Mouse (Mus musculus) limb, embryonic 12.5 days (tissue): ENCODE data around the gene Ccdc71l. TPM values are rescaled to one million over a fixed set of nuclear protein-coding genes. Genes with fewer than 3 reads are reported as not detected.

ENCODE experiments used
- ATAC-seq: fragments of 200-750 bp; cut with Nextera tagmentation; 2 replicates; pipeline ENCODE4 v1.8.0; 2017; ENCODE audit warnings: low read depth, moderate TSS enrichment; ENCODE audit not compliant: insufficient number of reproducible peaks, insufficient read depth, low FRiP score, low TSS enrichment
- H3K27ac ChIP-seq: fragments of 300-500 bp; sonication (generic); 2 replicates; pipeline ENCODE4 v1.5.1; 2016; ENCODE audit warnings: mild to moderate bottlenecking, moderate library complexity
- H3K27me3 ChIP-seq: fragments of 300-500 bp; sonication (generic); 2 replicates; pipeline ENCODE4 v1.6.1; 2016; ENCODE audit warnings: mild to moderate bottlenecking, moderate library complexity
- H3K36me3 ChIP-seq: fragments of 300-500 bp; sonication (generic); 2 replicates; pipeline ENCODE4 v1.6.1; 2016; ENCODE audit warnings: mild to moderate bottlenecking, moderate library complexity
- H3K4me1 ChIP-seq: fragments of 300-500 bp; sonication (generic); replicated peaks from 2 replicates; pipeline ENCODE4 v1.6.1; 2016
- H3K4me2 ChIP-seq: fragments of 300-500 bp; sonication (generic); 2 replicates; pipeline ENCODE4 v1.6.1; 2016; ENCODE audit warnings: mild to moderate bottlenecking, moderate library complexity
- H3K4me3 ChIP-seq: fragments of 300-500 bp; sonication (generic); replicated peaks from 2 replicates; pipeline ENCODE4 v1.5.1; 2016; ENCODE audit warnings: mild to moderate bottlenecking
- H3K9ac ChIP-seq: fragments of 300-500 bp; sonication (generic); replicated peaks from 2 replicates; pipeline ENCODE4 v1.6.1; 2016; ENCODE audit warnings: mild to moderate bottlenecking, moderate library complexity
- H3K9me3 ChIP-seq: fragments of 300-500 bp; sonication (generic); 2 replicates; pipeline ENCODE4 v1.6.1; 2016; ENCODE audit warnings: mild to moderate bottlenecking, moderate library complexity
- WGBS: fragments of 180-500 bp; shearing (Covaris S2); methylation state at CpG from one replicate; pipeline ENCODE4 v1.1.7; 2016; 5-methylcytosine and 5-hydroxymethylcytosine counted together
- polyA plus RNA-seq: library from polyadenylated mRNA; unstranded; fragments of >200 nt; fragmentation: Nextera tagmentation; extraction: Ambion mirVana; gene quantifications from 2 replicates; pipeline ENCODE4 v1.2.1, GENCODE M21; 2016

The Ccdc71l gene
- polyA plus RNA-seq, 1 experiment from 2014 or later = 5.2 TPM

GRCm38 (mm10) chr12:32431004-32431403 lies 52.5 kb downstream of the Ccdc71l start:
- ATAC-seq = no peak
- Histone ChIP-seq H3K4me2 (no peak overlapping the region), H3K4me3 (no peak overlapping the region), H3K36me3 (no peaks in the 10 kb centered on the region), H3K9ac (no peak overlapping the region), H3K4me1 (no peaks in the 10 kb centered on the region), H3K27me3 (no peaks in the 10 kb centered on the region), H3K27ac (no peak overlapping the region), H3K9me3 (no peaks in the 10 kb centered on the region)
- 73% methylated on average over 1 of the region's 1 CpGs for WGBS

Other genes starting within 250 kb of the Ccdc71l start
- 1.3 and 1.7 TPM in 2 replicates for gene Pik3cg, start 170.0 kb upstream of the Ccdc71l start, polyA plus RNA-seq